Mouse (Mus musculus): ENCODE measurements around the gene Gm28047.
A peak's percentile ranks its signal among the peaks of the same experiment; 100 is the strongest.

The Gm28047 gene

GRCm38 (mm10) chr15:102547478-102547877 lies 77.4 kb downstream of the Gm28047 start:
- DNase-seq (ENCODE audit: inconsistent ontology term), result peak; percentile 29

- peak; percentile 88 for DNase-seq (ENCODE audit: inconsistent ontology term)
Observed at GRCm38 (mm10) chr15:102546677-102547427, 78.0 kb downstream of the Gm28047 start.

- no peak for DNase-seq (ENCODE audit: inconsistent ontology term)
Observed at GRCm38 (mm10) chr15:102546246-102546645, 78.6 kb downstream of the Gm28047 start.

- DNase-seq (ENCODE audit: inconsistent ontology term), result no peak
Observed at GRCm38 (mm10) chr15:102544801-102545200, 80.1 kb downstream of the Gm28047 start.

GRCm38 (mm10) chr15:102533926-102534325 lies 90.9 kb downstream of the Gm28047 start:
- no peak for DNase-seq (ENCODE audit: inconsistent ontology term)

GRCm38 (mm10) chr15:102532106-102532900 lies 92.6 kb downstream of the Gm28047 start:
- DNase-seq (ENCODE audit: inconsistent ontology term), result no peak

GRCm38 (mm10) chr15:102531586-102531985 lies 93.3 kb downstream of the Gm28047 start:
- DNase-seq (ENCODE audit: inconsistent ontology term), result no peak

GRCm38 (mm10) chr15:102530566-102530965 lies 94.3 kb downstream of the Gm28047 start:
- DNase-seq (ENCODE audit: inconsistent ontology term), result no peak

- DNase-seq (ENCODE audit: inconsistent ontology term), result no peak
Observed at GRCm38 (mm10) chr15:102528396-102528795, 96.5 kb downstream of the Gm28047 start.

- DNase-seq (ENCODE audit: inconsistent ontology term), result no peak
Observed at GRCm38 (mm10) chr15:102527936-102528335, 96.9 kb downstream of the Gm28047 start.

GRCm38 (mm10) chr15:102526111-102527002 lies 98.5 kb downstream of the Gm28047 start:
- DNase-seq (ENCODE audit: inconsistent ontology term), result no peak

- peak; percentile 57 for DNase-seq (ENCODE audit: inconsistent ontology term)
Observed at GRCm38 (mm10) chr15:102524892-102525485, 99.9 kb downstream of the Gm28047 start, which contains the start of gene Npff. Gene Npff (minus strand): TSS chr15:102524942.

GRCm38 (mm10) chr15:102521480-102521879 lies 103.4 kb downstream of the Gm28047 start:
- DNase-seq (ENCODE audit: inconsistent ontology term), result no peak

GRCm38 (mm10) chr15:102520416-102520815 lies 104.5 kb downstream of the Gm28047 start:
- DNase-seq (ENCODE audit: inconsistent ontology term), result no peak

GRCm38 (mm10) chr15:102519211-102520141 lies 105.4 kb downstream of the Gm28047 start:
- DNase-seq (ENCODE audit: inconsistent ontology term), result no peak

- no peak for DNase-seq (ENCODE audit: inconsistent ontology term)
Observed at GRCm38 (mm10) chr15:102518859-102519201, 106.0 kb downstream of the Gm28047 start.

- DNase-seq (ENCODE audit: inconsistent ontology term), result peak; percentile 100
Observed at GRCm38 (mm10) chr15:102517976-102518858, 106.7 kb downstream of the Gm28047 start, which contains the start of gene Tarbp2. Gene Tarbp2 (plus strand): TSS chr15:102518192.

GRCm38 (mm10) chr15:102517631-102517975 lies 107.3 kb downstream of the Gm28047 start:
- DNase-seq (ENCODE audit: inconsistent ontology term), result no peak

- peak; percentile 84 for DNase-seq (ENCODE audit: inconsistent ontology term)
Observed at GRCm38 (mm10) chr15:102516728-102517404, 108.0 kb downstream of the Gm28047 start, which contains the start of gene Map3k12. Gene Map3k12 (minus strand): TSS chr15:102517064.
